Mouse (Mus musculus) lung, embryonic 15.5 days (tissue): ENCODE measurements at regions not wholly inside any gene's neighbourhood (a gene's known extent, or its start where the extent isn't known, plus 50 kb on each side); places are given as distances from the start of the nearest gene placed in this dataset.

Experiments
- ATAC-seq: fragments of 200-750 bp; cut with Nextera tagmentation; 2 replicates; pipeline ENCODE4 v1.8.0; 2017; ENCODE audit warnings: moderate number of reproducible peaks, borderline replicate concordance; ENCODE audit not compliant: low FRiP score, low TSS enrichment; ENCODE audit errors: extremely low read depth
- H3K27ac ChIP-seq: fragments of 300-500 bp; sonication (generic); 2 replicates; pipeline ENCODE4 v1.5.1; 2015; ENCODE audit warnings: moderate library complexity, mild to moderate bottlenecking, inconsistent platforms
- H3K27me3 ChIP-seq: fragments of 300-500 bp; sonication (generic); 2 replicates; pipeline ENCODE4 v1.6.1; 2015; ENCODE audit warnings: inconsistent platforms
- H3K36me3 ChIP-seq: fragments of 300-500 bp; sonication (generic); 2 replicates; pipeline ENCODE4 v1.6.1; 2015; ENCODE audit warnings: inconsistent platforms
- H3K4me1 ChIP-seq: fragments of 300-500 bp; sonication (generic); 2 replicates; pipeline ENCODE4 v1.6.1; 2015; ENCODE audit warnings: inconsistent platforms
- H3K4me2 ChIP-seq: fragments of 300-500 bp; sonication (generic); 2 replicates; pipeline ENCODE4 v1.6.1; 2015; ENCODE audit warnings: inconsistent platforms, mild to moderate bottlenecking, moderate library complexity
- H3K4me3 ChIP-seq: fragments of 300-500 bp; sonication (generic); 2 replicates; pipeline ENCODE4 v1.5.1; 2015; ENCODE audit warnings: mild to moderate bottlenecking, inconsistent platforms
- H3K9ac ChIP-seq: fragments of 300-500 bp; sonication (generic); 2 replicates; pipeline ENCODE4 v1.6.1; 2015; ENCODE audit warnings: inconsistent platforms
- H3K9me3 ChIP-seq: fragments of 300-500 bp; sonication (generic); 2 replicates; pipeline ENCODE4 v1.6.1; 2016; ENCODE audit warnings: inconsistent platforms
- WGBS: fragments of 180-500 bp; shearing (Covaris S2); methylation state at CpG from one replicate; pipeline ENCODE4 v1.1.7; 2015; 5-methylcytosine and 5-hydroxymethylcytosine counted together

DNA sequence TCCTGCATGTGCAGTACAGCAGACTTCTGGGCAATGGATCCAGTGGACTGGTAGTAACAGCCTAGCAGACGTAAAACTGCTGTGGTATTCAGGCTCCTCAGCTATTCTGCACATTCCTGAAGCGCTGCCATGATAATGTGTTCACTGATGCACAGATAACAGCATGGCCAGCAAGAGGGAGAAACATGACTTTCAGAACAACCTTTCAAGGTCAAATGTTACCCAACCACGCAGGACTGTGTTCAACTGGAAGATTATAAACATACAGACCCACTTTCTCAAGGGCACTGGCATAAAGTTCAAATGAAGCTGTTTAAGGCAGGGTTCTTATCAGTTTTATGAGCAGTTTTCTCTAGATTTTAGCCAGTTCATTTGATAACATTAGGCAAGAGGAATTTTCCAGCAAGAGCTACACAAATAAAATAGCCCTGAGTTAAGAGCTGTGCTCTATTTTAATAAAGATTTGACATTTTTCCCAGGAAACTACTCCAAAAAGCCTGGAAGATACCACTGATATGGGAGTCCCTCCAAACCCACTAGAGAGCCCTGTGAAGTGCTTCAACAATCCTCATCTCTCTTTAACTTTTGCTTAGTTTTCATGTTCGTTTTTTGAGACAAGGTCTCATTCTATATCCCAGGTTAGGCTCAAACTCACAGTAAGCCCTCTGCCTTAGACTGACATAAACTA is 311.6 kb upstream of the Cited2 start:
- Histone ChIP-seq H3K9me3 (no peaks in the 10 kb centered on the region), H3K4me1 (no peaks in the 10 kb centered on the region), H3K27me3 (no peaks in the 10 kb centered on the region), H3K27ac (peak overlapping the region; percentile 34), H3K4me3 (no peak overlapping the region), H3K36me3 (no peaks in the 10 kb centered on the region), H3K9ac (no peak overlapping the region), H3K4me2 (no peak overlapping the region)
- 25% methylated on average over 4 of the region's 4 CpGs for WGBS
- ATAC-seq: peak; percentile 84

DNA sequence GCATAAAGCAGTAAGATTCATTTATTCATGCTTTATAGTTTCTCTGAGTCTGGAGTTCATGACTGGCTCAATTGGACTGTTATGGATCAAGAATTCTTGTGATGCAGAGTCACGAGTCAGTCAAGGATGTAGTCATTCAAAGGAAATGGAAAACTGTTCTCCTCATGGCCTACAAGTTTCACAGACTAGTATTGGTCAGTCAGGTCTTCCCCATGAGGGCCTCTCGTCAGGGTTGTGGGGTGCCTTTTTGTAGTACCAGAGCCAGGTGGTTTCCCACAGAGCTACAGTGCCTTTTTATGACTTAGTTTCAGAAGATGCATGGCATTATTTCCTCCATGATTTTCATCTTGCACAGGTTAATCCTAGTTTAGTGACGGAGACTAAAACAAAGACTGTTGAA is 307.9 kb upstream of the Cited2 start:
- no peak overlapping the region for H3K4me2 ChIP-seq
- no peak overlapping the region for H3K27ac ChIP-seq
- no peak overlapping the region for H3K4me3 ChIP-seq
- no peaks in the 10 kb centered on the region for H3K9me3 ChIP-seq
- H3K27me3 ChIP-seq: no peaks in the 10 kb centered on the region
- H3K4me1 ChIP-seq: no peaks in the 10 kb centered on the region
- no peaks in the 10 kb centered on the region for H3K36me3 ChIP-seq
- no peak for ATAC-seq
- no peak overlapping the region for H3K9ac ChIP-seq
- 90% methylated on average over 3 of the region's 3 CpGs for WGBS

- no peak overlapping the region for H3K27ac ChIP-seq
- no peak for ATAC-seq
- no peaks in the 10 kb centered on the region for H3K27me3 ChIP-seq
- H3K4me2 ChIP-seq: no peak overlapping the region
- no peaks in the 10 kb centered on the region for H3K9me3 ChIP-seq
- H3K9ac ChIP-seq: no peak overlapping the region
- H3K4me3 ChIP-seq: no peak overlapping the region
- H3K36me3 ChIP-seq: no peaks in the 10 kb centered on the region
- 63% methylated on average over 1 of the region's 1 CpGs for WGBS
- no peaks in the 10 kb centered on the region for H3K4me1 ChIP-seq
Measured at GRCm38 (mm10) chr10:17416121-17416520, 306.9 kb upstream of the Cited2 start.

DNA sequence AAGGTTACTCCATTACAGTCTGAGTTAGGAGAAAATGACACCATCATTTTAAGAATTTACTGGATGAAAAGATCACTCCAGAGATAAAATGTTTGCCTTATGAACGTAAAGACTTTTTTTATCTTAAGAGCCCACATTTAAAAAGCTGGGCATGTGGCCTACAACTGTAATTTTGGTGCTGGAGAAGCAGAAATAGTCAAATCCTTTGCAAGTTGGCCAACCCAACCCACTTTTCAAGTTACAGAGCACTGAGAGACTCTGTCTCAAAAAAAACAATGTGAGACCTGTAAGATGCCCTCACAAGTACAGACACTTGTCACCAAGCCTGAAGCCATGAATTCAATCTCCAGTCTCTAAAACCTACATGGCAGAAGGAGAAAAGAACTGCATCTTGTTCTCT is 305.6 kb upstream of the Cited2 start:
- H3K9ac ChIP-seq: no peak overlapping the region
- no peaks in the 10 kb centered on the region for H3K4me1 ChIP-seq
- H3K4me3 ChIP-seq: no peak overlapping the region
- H3K9me3 ChIP-seq: no peaks in the 10 kb centered on the region
- no peaks in the 10 kb centered on the region for H3K27me3 ChIP-seq
- no peak for ATAC-seq
- H3K4me2 ChIP-seq: no peak overlapping the region
- H3K36me3 ChIP-seq: no peaks in the 10 kb centered on the region
- no peak overlapping the region for H3K27ac ChIP-seq
- WGBS: 42% methylated on average over 1 of the region's 1 CpGs

DNA sequence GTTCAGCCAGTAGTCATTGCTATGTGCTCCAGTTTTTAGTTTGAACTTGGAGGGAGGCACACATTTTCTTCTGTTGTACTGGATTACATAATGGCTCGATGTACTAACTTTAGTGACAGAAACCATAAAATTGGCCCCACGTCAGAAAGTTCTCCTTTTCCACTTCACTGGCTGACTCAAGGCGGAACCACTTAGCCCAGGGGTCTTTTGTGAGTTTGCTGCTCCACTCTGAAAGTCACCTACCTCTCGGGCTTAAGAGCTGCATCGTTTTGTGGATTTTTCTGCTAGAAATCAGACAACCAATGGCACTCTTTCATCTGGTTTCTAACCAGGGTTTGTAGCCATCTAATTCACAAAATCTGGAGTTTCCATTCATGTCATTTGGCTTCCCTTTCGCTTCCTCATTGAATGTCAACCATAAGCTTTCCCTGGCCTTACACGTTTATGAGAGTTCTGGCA is 304.8 kb upstream of the Cited2 start:
- ATAC-seq: no peak
- H3K27ac ChIP-seq: 0 out of 2 replicates have a peak overlapping the region, but pooled peaks have one; percentile 27
- H3K27me3 ChIP-seq: no peaks in the 10 kb centered on the region
- no peak overlapping the region for H3K4me2 ChIP-seq
- no peaks in the 10 kb centered on the region for H3K36me3 ChIP-seq
- WGBS: 59% methylated on average over 7 of the region's 7 CpGs
- no peak overlapping the region for H3K4me3 ChIP-seq
- no peak overlapping the region for H3K9ac ChIP-seq
- H3K9me3 ChIP-seq: no peaks in the 10 kb centered on the region
- H3K4me1 ChIP-seq: no peaks in the 10 kb centered on the region

- no peak for ATAC-seq
- Histone ChIP-seq H3K4me2 (no peak overlapping the region), H3K36me3 (no peaks in the 10 kb centered on the region), H3K9ac (no peak overlapping the region), H3K27ac (no peak overlapping the region), H3K4me3 (no peak overlapping the region), H3K4me1 (0 out of 2 replicates have a peak, but pooled peaks cover 3% of the 10 kb centered on the region), H3K27me3 (no peaks in the 10 kb centered on the region), H3K9me3 (no peaks in the 10 kb centered on the region)
- 50% methylated on average over 4 of the region's 4 CpGs for WGBS
Measured at GRCm38 (mm10) chr10:17423584-17424278, 299.3 kb upstream of the Cited2 start.

- no peak overlapping the region for H3K4me3 ChIP-seq
- H3K4me1 ChIP-seq: 0 out of 2 replicates have a peak, but pooled peaks cover 3% of the 10 kb centered on the region
- no peaks in the 10 kb centered on the region for H3K36me3 ChIP-seq
- H3K27me3 ChIP-seq: no peaks in the 10 kb centered on the region
- no peak overlapping the region for H3K27ac ChIP-seq
- ATAC-seq: no peak
- no peak overlapping the region for H3K4me2 ChIP-seq
- H3K9me3 ChIP-seq: no peaks in the 10 kb centered on the region
- WGBS: 22% methylated on average over 3 of the region's 3 CpGs
- no peak overlapping the region for H3K9ac ChIP-seq
Measured at GRCm38 (mm10) chr10:17426197-17426596, 296.8 kb upstream of the Cited2 start.

GRCm38 (mm10) chr10:17427316-17427715 is 295.7 kb upstream of the Cited2 start:
- Histone ChIP-seq H3K9me3 (no peaks in the 10 kb centered on the region), H3K9ac (no peak overlapping the region), H3K4me1 (0 out of 2 replicates have a peak, but pooled peaks cover 3% of the 10 kb centered on the region), H3K27ac (no peak overlapping the region), H3K4me3 (no peak overlapping the region), H3K36me3 (no peaks in the 10 kb centered on the region), H3K4me2 (no peak overlapping the region), H3K27me3 (no peaks in the 10 kb centered on the region)
- no peak for ATAC-seq

DNA sequence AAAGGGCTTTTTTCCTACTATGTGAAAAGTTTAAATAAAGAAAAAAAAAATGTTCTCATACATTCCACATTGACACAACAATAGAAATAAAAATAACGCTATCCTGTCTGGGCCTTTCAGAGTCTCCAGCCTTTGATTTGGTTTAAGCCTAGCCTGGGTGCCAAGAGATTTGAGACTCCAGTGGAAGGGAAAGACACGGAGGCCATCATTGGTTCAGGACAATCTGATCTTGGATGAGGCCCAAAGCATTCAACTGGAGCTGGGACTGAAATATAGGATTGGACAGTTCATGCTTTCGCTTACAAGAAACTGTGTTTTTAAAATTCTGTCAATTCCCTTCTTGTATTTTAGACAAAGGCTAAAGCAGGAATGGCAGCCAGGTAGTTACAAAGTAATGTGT is 294.7 kb upstream of the Cited2 start:
- no peaks in the 10 kb centered on the region for H3K36me3 ChIP-seq
- H3K9me3 ChIP-seq: no peaks in the 10 kb centered on the region
- H3K27ac ChIP-seq: no peak overlapping the region
- 0 out of 2 replicates have a peak, but pooled peaks cover 3% of the 10 kb centered on the region for H3K4me1 ChIP-seq
- no peak overlapping the region for H3K4me2 ChIP-seq
- 56% methylated on average over 3 of the region's 3 CpGs for WGBS
- ATAC-seq: no peak
- H3K9ac ChIP-seq: no peak overlapping the region
- H3K4me3 ChIP-seq: no peak overlapping the region
- no peaks in the 10 kb centered on the region for H3K27me3 ChIP-seq

DNA sequence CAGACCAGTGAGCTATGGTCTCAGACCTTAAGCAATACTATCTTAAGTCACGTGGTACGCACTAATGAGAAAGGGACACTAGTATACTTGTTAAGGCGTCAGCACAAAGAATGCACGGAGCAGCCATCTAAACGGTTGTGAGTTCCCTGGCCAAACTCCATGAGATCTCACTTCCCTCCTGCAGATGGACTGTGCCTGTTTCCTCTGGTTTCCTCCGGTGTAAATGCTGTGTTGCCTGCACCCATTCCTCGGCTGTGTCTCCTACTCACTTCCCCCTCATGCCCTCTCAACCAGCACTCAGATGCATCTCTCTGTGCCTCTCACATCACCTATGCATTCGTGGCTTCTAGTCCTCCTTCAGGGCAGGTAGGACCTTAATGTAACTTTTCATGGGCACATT is 291.9 kb upstream of the Cited2 start:
- Histone ChIP-seq H3K27me3 (no peaks in the 10 kb centered on the region), H3K4me1 (peaks cover 4% of the 10 kb centered on the region; the same call in 1 of the 2 replicates), H3K27ac (no peak overlapping the region), H3K4me3 (no peak overlapping the region), H3K36me3 (no peaks in the 10 kb centered on the region), H3K9ac (no peak overlapping the region), H3K4me2 (no peak overlapping the region), H3K9me3 (no peaks in the 10 kb centered on the region)
- whole genome bisulfite sequencing: 70% methylated on average over 8 of the region's 8 CpGs
- no peak for ATAC-seq

DNA sequence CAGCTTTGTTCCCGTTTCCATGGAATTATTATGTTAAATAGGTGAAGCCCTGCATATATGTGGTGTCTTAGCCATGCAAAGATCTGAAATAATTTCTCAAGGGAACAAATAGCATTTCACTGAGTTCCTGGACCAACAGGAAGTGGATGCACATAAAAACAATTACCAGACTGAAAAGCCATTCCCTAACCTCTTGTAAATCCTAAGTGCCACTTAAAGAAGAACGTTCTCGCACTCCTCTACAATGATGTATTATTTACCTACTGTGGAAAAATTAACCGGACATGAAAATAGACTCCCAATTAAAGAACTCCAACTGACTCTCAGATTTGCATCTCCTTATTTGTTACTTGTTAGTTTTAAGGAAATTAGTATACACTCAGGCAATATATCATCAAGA is 288.9 kb upstream of the Cited2 start:
- Histone ChIP-seq H3K27ac (no peak overlapping the region), H3K9me3 (no peaks in the 10 kb centered on the region), H3K4me3 (no peak overlapping the region), H3K4me2 (no peak overlapping the region), H3K27me3 (no peaks in the 10 kb centered on the region), H3K9ac (no peak overlapping the region), H3K36me3 (no peaks in the 10 kb centered on the region), H3K4me1 (peaks cover 4% of the 10 kb centered on the region; the same call in 1 of the 2 replicates)
- WGBS: 56% methylated on average over 4 of the region's 4 CpGs
- no peak for ATAC-seq

DNA sequence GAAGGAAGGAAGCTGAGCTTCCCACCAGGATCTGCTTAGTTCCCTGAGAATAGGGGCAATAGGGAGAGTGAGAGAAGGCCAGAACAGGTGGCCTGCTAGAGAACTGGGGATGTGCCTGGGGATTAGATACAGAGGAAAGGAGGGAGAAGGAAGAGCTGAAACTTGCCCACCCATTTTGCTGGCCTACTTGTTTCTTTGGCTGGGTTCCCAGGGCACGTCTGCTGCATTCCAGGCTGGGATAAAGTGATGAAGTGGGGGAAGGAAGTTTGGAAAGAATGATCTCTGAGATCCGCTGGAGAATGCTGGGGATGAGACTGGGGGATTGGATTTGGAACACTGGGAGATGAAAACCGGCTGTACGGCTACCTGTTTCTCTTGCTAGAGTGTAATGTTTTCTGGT is 272.8 kb upstream of the Cited2 start:
- no peak for ATAC-seq
- H3K9ac ChIP-seq: no peak overlapping the region
- H3K4me1 ChIP-seq: peaks cover 5% of the 10 kb centered on the region; the same call in 1 of the 2 replicates
- H3K36me3 ChIP-seq: no peaks in the 10 kb centered on the region
- no peak overlapping the region for H3K4me2 ChIP-seq
- no peaks in the 10 kb centered on the region for H3K9me3 ChIP-seq
- no peak overlapping the region for H3K4me3 ChIP-seq
- 47% methylated on average over 4 of the region's 4 CpGs for WGBS
- H3K27ac ChIP-seq: no peak overlapping the region
- no peaks in the 10 kb centered on the region for H3K27me3 ChIP-seq
